Mouse (Mus musculus) MEL (cell line): Measurements from ENCODE around the gene Gm5244. TPM values are rescaled to one million over a fixed set of nuclear protein-coding genes. Genes with fewer than 3 reads are reported as not detected.

Source experiments
- DNase-seq: peaks from one replicate; pipeline ENCODE4 v3.0.0; 2011; ENCODE audit warnings: low read depth, low spot score
- H3K27ac ChIP-seq: 2 replicates; pipeline ENCODE4 v1.5.1; 2012; ENCODE audit warnings: low read depth, mild to moderate bottlenecking, control low read depth, low read length, moderate library complexity; ENCODE audit not compliant: control insufficient read depth
- H3K27me3 ChIP-seq, 2 experiments: fragments of 150-350 bp in 1 of 2; sonication (generic) in 1 of 2; 2 replicates each; pipeline ENCODE4 v1.6.1; 2012; ENCODE audit warnings: low read length in 2 of 2, mild to moderate bottlenecking in 2 of 2, improper control_type of control experiment in 1 of 2, moderate library complexity in 1 of 2; ENCODE audit not compliant: insufficient read depth in 2 of 2, control insufficient read depth in 1 of 2
- H3K36me3 ChIP-seq, 2 experiments: 2 replicates each; pipeline ENCODE4 v1.6.1; 2012 to 2014; ENCODE audit warnings: low read length in 2 of 2, improper control_type of control experiment in 1 of 2, inconsistent platforms in 1 of 2, mild to moderate bottlenecking in 1 of 2; ENCODE audit not compliant: insufficient read depth in 2 of 2, control insufficient read depth in 1 of 2
- H3K4me1 ChIP-seq, 2 experiments: fragments of 150-350 bp in 1 of 2; sonication (generic) in 1 of 2; 2 replicates each; pipeline ENCODE4 v1.6.1; 2012; ENCODE audit warnings: low read length in 2 of 2, improper control_type of control experiment in 1 of 2, mild to moderate bottlenecking in 1 of 2; ENCODE audit not compliant: insufficient read depth in 2 of 2, control insufficient read depth in 1 of 2
- H3K4me3 ChIP-seq, 2 experiments: fragments of 150-350 bp in 1 of 2; sonication (generic) in 1 of 2; 2 replicates each; pipeline ENCODE4 v1.5.1; 2012; ENCODE audit warnings: low read depth in 2 of 2, low read length in 2 of 2, mild to moderate bottlenecking in 2 of 2, moderate library complexity in 2 of 2, control low read depth in 1 of 2, improper control_type of control experiment in 1 of 2; ENCODE audit not compliant: control insufficient read depth in 1 of 2, insufficient read depth in 1 of 2
- H3K79me2 ChIP-seq: 2 replicates; pipeline ENCODE4 v1.6.1; 2012; ENCODE audit warnings: mild to moderate bottlenecking, low read length, moderate library complexity; ENCODE audit not compliant: control insufficient read depth, poor library complexity, insufficient read depth
- H3K9ac ChIP-seq: 2 replicates; pipeline ENCODE4 v1.6.1; 2012; ENCODE audit warnings: low read depth, mild to moderate bottlenecking, control low read depth, low read length, moderate library complexity; ENCODE audit not compliant: control insufficient read depth, poor library complexity, severe bottlenecking
- H3K9me3 ChIP-seq: fragments of 150-350 bp; sonication (generic); replicated peaks from 2 replicates; pipeline ENCODE4 v1.6.1; 2012; ENCODE audit warnings: mild to moderate bottlenecking, low read length, improper control_type of control experiment, moderate library complexity; ENCODE audit not compliant: insufficient read depth
- CTCF ChIP-seq, 3 experiments: IDR thresholded peaks in 2 of 3; conservative IDR thresholded peaks in 1 of 3; 2 replicates each; pipeline ENCODE4 v1.5.1; 2011 to 2012; ENCODE audit warnings: low read length in 3 of 3, low read depth in 2 of 3, mild to moderate bottlenecking in 2 of 3, improper control_type of control experiment in 1 of 3, inconsistent platforms in 1 of 3, mixed read lengths in 1 of 3, moderate library complexity in 1 of 3; ENCODE audit not compliant: control insufficient read depth in 1 of 3, insufficient read depth in 1 of 3, poor library complexity in 1 of 3, severe bottlenecking in 1 of 3
- HCFC1 ChIP-seq: IDR thresholded peaks from 2 replicates; pipeline ENCODE4 v1.6.1; 2012; ENCODE audit warnings: low read depth, mild to moderate bottlenecking, inconsistent platforms, low read length, improper control_type of control experiment, moderate library complexity
- MAFK ChIP-seq: IDR thresholded peaks from 2 replicates; pipeline ENCODE4 v1.6.1; 2011; ENCODE audit warnings: low read depth, mild to moderate bottlenecking, low read length, improper control_type of control experiment, borderline replicate concordance
- MYC ChIP-seq: IDR thresholded peaks from 2 replicates; pipeline ENCODE4 v1.6.1; 2011; ENCODE audit warnings: low read depth, mild to moderate bottlenecking, low read length, improper control_type of control experiment, moderate library complexity
- NELFE ChIP-seq: IDR thresholded peaks from 2 replicates; pipeline ENCODE4 v1.6.1; 2011; ENCODE audit warnings: low read depth, low read length, improper control_type of control experiment
- RAD21 ChIP-seq: IDR thresholded peaks from 2 replicates; pipeline ENCODE4 v1.6.1; 2011; ENCODE audit warnings: mild to moderate bottlenecking, low read depth, low read length, improper control_type of control experiment
- SMC3 ChIP-seq: IDR thresholded peaks from 2 replicates; pipeline ENCODE4 v1.6.1; 2011; ENCODE audit warnings: low read depth, low read length, improper control_type of control experiment
- TAL1 ChIP-seq: IDR thresholded peaks from 2 replicates; pipeline ENCODE4 v1.6.1; 2012; ENCODE audit warnings: mild to moderate bottlenecking, inconsistent platforms, low read length, moderate library complexity, mixed read lengths
- ZC3H11A ChIP-seq: IDR thresholded peaks from 2 replicates; pipeline ENCODE4 v1.6.1; 2012; ENCODE audit warnings: low read depth, mild to moderate bottlenecking, inconsistent platforms, low read length, improper control_type of control experiment
- ZKSCAN1 ChIP-seq: IDR thresholded peaks from 2 replicates; pipeline ENCODE4 v1.6.1; 2012; ENCODE audit warnings: low read depth, mild to moderate bottlenecking, inconsistent platforms, low read length, improper control_type of control experiment, moderate library complexity
- polyA plus RNA-seq, 2 experiments: library from polyadenylated mRNA; stranded (reverse) in 1 of 2; unstranded in 1 of 2; fragments of >175 nt in 1 of 2; fragments of >200 nt in 1 of 2; gene quantifications; 2 replicates each; pipeline versions ENCODE4 v1.2.1 to v1.2.4; 2012; ENCODE audit warnings: low replicate concordance in 2 of 2, low read depth in 1 of 2; ENCODE audit not compliant: insufficient read length in 2 of 2, insufficient read depth in 1 of 2, missing spikeins in 1 of 2
- total RNA-seq: library from RNA; depleted of rRNA; stranded (reverse); fragments of 300-350 nt; gene quantifications from 2 replicates; pipeline ENCODE4 v1.2.3, GENCODE M21; 2012

Gene Gm5244
- total and polyA plus RNA-seq, 3 experiments, result 0.13 TPM; not detected in 2

DNA sequence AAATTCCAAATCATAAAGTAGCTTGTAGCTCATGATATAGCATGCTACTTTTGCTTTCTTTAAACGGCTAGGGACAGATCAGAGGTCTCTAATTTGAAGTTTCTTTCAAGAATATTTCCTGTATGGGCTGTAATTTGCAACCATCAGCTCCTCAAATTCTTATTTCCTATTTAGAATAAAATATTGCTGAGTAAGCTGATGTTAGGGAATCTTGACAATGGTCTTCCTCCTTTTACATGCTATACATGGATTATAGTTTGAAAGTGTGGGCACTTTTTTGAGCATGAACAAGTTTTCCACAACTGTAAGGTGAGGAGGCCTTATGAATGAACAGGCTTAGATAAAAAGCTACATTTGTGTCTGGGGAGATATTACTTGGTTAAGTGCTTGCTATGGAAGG is 32.6 kb upstream of the Gm5244 start:
- peak; percentile 73 for TF ChIP-seq MAFK
- no peak for TF ChIP-seq MYC
- TF ChIP-seq HCFC1, result no peak
- TF ChIP-seq NELFE, result no peak
- no peak for TF ChIP-seq ZKSCAN1
- H3K79me2 ChIP-seq, result no peaks in the 10 kb centered on the region
- no peaks in the 10 kb centered on the region for H3K9me3 ChIP-seq
- no peak overlapping the region for H3K27ac ChIP-seq
- no peaks in the 10 kb centered on the region for H3K27me3 ChIP-seq
- H3K4me1 ChIP-seq, result peaks cover 8 to 19% of the 10 kb centered on the region in 2 experiments
- no peak for DNase-seq
- peaks cover 0 to 6% of the 10 kb centered on the region in 2 experiments; a peak in 2 of 4 replicates for H3K36me3 ChIP-seq
- H3K9ac ChIP-seq, result no peak overlapping the region
- H3K4me3 ChIP-seq, result no peak overlapping the region

- Histone ChIP-seq H3K9ac (no peak overlapping the region), H3K4me3 (no peak overlapping the region), H3K27ac (no peak overlapping the region), H3K27me3 (no peaks in the 10 kb centered on the region), H3K36me3 (peaks cover 0 to 16% of the 10 kb centered on the region in 2 experiments; a peak in 2 of 4 replicates), H3K4me1 (peaks cover 4 to 30% of the 10 kb centered on the region in 2 experiments; a peak in 3 of 4 replicates), H3K79me2 (no peaks in the 10 kb centered on the region), H3K9me3 (no peaks in the 10 kb centered on the region)
- no peak for DNase-seq
- TF ChIP-seq TAL1, result no peak
Observed at GRCm38 (mm10) chr19:12818507-12818906, 28.0 kb upstream of the Gm5244 start.

DNA sequence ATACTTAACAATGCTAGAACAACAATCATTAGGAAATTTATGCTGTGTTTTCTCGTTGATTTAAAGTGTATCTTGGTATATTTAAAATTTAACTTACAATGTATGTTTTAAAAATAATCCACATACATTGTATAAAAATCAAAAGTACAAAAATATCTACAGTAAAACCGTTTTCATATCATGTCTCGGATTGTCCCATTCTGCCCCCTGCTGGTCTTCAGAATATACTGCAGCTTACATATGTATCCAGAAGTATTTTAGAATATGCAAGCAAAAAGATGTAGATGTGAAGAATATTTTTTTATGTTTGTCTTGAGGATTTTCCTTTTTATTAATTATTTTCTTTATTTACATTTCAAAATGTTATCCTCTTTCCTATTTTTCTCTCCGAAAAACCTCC is 26.1 kb upstream of the Gm5244 start:
- peak; percentile 73 for DNase-seq
- Histone ChIP-seq H3K9me3 (no peaks in the 10 kb centered on the region), H3K79me2 (no peaks in the 10 kb centered on the region), H3K4me3 (no peak overlapping the region), H3K27ac (no peak overlapping the region), H3K27me3 (no peaks in the 10 kb centered on the region), H3K36me3 (peaks cover 0 to 16% of the 10 kb centered on the region in 2 experiments; a peak in 2 of 4 replicates), H3K9ac (no peak overlapping the region), H3K4me1 (peaks cover 4 to 28% of the 10 kb centered on the region in 2 experiments; a peak in 3 of 4 replicates)
- TF ChIP-seq ZC3H11A (peak; percentile 71), CTCF (IDR thresholded peaks at IDR 0.05 in 2 of 3, conservative IDR thresholded peaks at IDR 0.05 in 1 of 3; ENCODE audit: control insufficient read depth in 1 of 3, insufficient read depth in 1 of 3, low read depth in 2 of 3, low read length in 3 of 3, poor library complexity in 1 of 3, severe bottlenecking in 1 of 3) (peak; percentile 12 to 81 (median 31); a peak in 3 of 6 replicates), SMC3 (peak; percentile 86), RAD21 (peak; percentile 86), MAFK (no peak), ZKSCAN1 (no peak)
